Mouse (Mus musculus) ES-E14 (cell line): ENCODE measurements around the gene Asb4. TPM values are rescaled to one million over a fixed set of nuclear protein-coding genes. Genes with fewer than 3 reads are reported as not detected.

Experiments used
- DNase-seq: peaks from one replicate; pipeline ENCODE4 v3.0.0-alpha.2; 2013; ENCODE audit warnings: low read depth, low spot score
- H3K27ac ChIP-seq: 2 replicates; pipeline ENCODE4 v1.5.1; 2012; ENCODE audit warnings: low read depth, mild to moderate bottlenecking, low read length, moderate library complexity, mixed read lengths; ENCODE audit not compliant: poor library complexity, insufficient read depth, severe bottlenecking
- H3K36me3 ChIP-seq: 2 replicates; pipeline ENCODE4 v1.6.1; 2012; ENCODE audit warnings: mild to moderate bottlenecking, low read length, moderate library complexity, mixed read lengths; ENCODE audit not compliant: control insufficient read depth, poor library complexity, insufficient read depth, severe bottlenecking
- H3K4me1 ChIP-seq, 2 experiments: fragments of 150-350 bp in 1 of 2; sonication (generic) in 1 of 2; 2 replicates each; pipeline ENCODE4 v1.6.1; 2012; ENCODE audit warnings: low read length in 2 of 2, mild to moderate bottlenecking in 1 of 2, mixed read lengths in 1 of 2; ENCODE audit not compliant: control insufficient read depth in 2 of 2, insufficient read depth in 2 of 2, poor library complexity in 1 of 2
- H3K4me3 ChIP-seq, 2 experiments: fragments of 150-350 bp in 1 of 2; sonication (generic) in 1 of 2; 2 replicates each; pipeline ENCODE4 v1.5.1; 2012; ENCODE audit warnings: low read length in 2 of 2, low read depth in 1 of 2, mild to moderate bottlenecking in 1 of 2, mixed read lengths in 1 of 2; ENCODE audit not compliant: insufficient read depth in 1 of 2, poor library complexity in 1 of 2, severe bottlenecking in 1 of 2
- H3K9ac ChIP-seq: 2 replicates; pipeline ENCODE4 v1.6.1; 2012; ENCODE audit warnings: low read depth, mild to moderate bottlenecking, low read length, mixed read lengths; ENCODE audit not compliant: poor library complexity, insufficient read depth, severe bottlenecking
- H3K9me3 ChIP-seq: fragments of 150-350 bp; sonication (generic); 2 replicates; pipeline ENCODE4 v1.6.1; 2012; ENCODE audit warnings: low read depth, mild to moderate bottlenecking, low read length; ENCODE audit not compliant: control insufficient read depth, insufficient read depth
- CHD2 ChIP-seq: IDR thresholded peaks from 2 replicates; pipeline ENCODE4 v1.6.1; 2014; ENCODE audit warnings: mild to moderate bottlenecking, low read depth, low read length, inconsistent platforms
- HCFC1 ChIP-seq: IDR thresholded peaks from 2 replicates; pipeline ENCODE4 v1.6.1; 2012; ENCODE audit warnings: low read length, inconsistent platforms, borderline replicate concordance; ENCODE audit not compliant: insufficient read depth
- MAFK ChIP-seq: IDR thresholded peaks from 2 replicates; pipeline ENCODE4 v1.6.1; 2014; ENCODE audit warnings: mild to moderate bottlenecking, low read depth, low read length, inconsistent platforms; ENCODE audit not compliant: insufficient read depth
- ZC3H11A ChIP-seq: IDR thresholded peaks from 2 replicates; pipeline ENCODE4 v1.6.1; 2012; ENCODE audit warnings: low read depth, mild to moderate bottlenecking, inconsistent platforms, low read length, borderline replicate concordance
- ZNF384 ChIP-seq: IDR thresholded peaks from 2 replicates; pipeline ENCODE4 v1.6.1; 2012; ENCODE audit warnings: low read depth, low read length, inconsistent platforms
- in situ Hi-C, 2 experiments: fragments of 600-800 bp; cut with MboI; formaldehyde crosslinking; loops; one replicate each; pipeline ENCODE4 v1.15.1; 2025; ENCODE audit warnings: low sequenced_read_pairs in 2 of 2, inconsistent platforms in 1 of 2; ENCODE audit not compliant: unreplicated experiment in 2 of 2
- total RNA-seq: library from RNA; depleted of rRNA; stranded (reverse); fragments of 300-350 nt; gene quantifications from 2 replicates; pipeline ENCODE4 v1.2.3, GENCODE M21; 2012

The Asb4 gene
- total RNA-seq, 1 experiment: 0.22 TPM

DNA sequence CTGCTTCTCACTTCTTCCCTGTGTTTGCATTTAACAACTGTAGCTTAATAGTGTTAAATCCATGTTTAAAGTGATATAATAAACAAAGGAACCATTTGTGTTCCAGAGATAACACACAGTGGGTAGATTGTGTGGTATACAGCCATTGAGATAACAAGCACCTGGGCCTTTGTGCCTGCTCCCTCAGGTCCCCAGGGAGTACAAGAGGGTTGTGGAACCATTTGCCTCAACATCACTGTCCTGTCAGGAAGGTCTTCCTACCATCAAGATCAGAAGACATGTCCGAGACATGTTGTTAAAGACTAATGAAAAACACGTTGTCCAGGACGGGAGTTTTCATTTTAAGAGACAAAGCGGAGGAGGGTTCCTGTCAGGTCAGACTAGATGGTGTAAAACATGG lies 3.3 kb downstream of the Asb4 start:
- H3K36me3 ChIP-seq: no peaks in the 10 kb centered on the region
- H3K9ac ChIP-seq: no peak overlapping the region
- no peak overlapping the region for H3K27ac ChIP-seq
- TF ChIP-seq ZNF384 (no peak), MAFK (no peak), ZC3H11A (no peak), HCFC1 (no peak), CHD2 (no peak)
- H3K4me3 ChIP-seq: no peak overlapping the region
- H3K4me1 ChIP-seq: peaks cover 0 to 2% of the 10 kb centered on the region in 2 experiments; a peak in 2 of 4 replicates
- in situ Hi-C loops: loop anchor here (25.0 kb wide), 2 partner anchors 274 to 724 kb away; no protein-coding TSS in a partner anchor
- no peak for DNase-seq
- H3K9me3 ChIP-seq: no peaks in the 10 kb centered on the region

DNA sequence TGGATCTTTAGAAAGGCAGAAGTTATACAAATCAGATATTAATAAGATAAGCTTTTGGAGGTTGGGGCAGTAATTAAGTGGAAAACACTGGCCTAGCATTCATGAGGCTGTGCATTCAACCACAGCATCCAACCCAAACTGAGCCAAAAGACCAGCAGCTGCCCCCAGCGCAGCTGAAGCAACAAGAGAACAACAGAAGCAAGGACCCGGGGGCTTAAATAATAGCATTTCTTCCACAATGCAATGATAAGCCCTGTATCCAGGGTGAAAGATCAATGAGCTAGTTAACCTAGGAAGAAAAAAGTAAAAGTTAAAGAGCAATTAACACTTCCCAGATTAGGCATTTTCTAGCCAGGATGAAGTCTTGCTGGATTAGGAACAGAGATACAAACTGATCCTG lies 4.2 kb downstream of the Asb4 start:
- in situ Hi-C loops: loop anchor here (25.0 kb wide), 2 partner anchors 275 to 725 kb away; no protein-coding TSS in a partner anchor
- TF ChIP-seq MAFK (no peak), ZC3H11A (no peak), CHD2 (no peak), ZNF384 (no peak), HCFC1 (no peak)
- Histone ChIP-seq H3K9ac (no peak overlapping the region), H3K4me1 (no peaks in the 10 kb centered on the region; a peak in 1 of 4 replicates), H3K9me3 (no peaks in the 10 kb centered on the region), H3K4me3 (no peak overlapping the region), H3K27ac (no peak overlapping the region), H3K36me3 (no peaks in the 10 kb centered on the region)
- no peak for DNase-seq

DNA sequence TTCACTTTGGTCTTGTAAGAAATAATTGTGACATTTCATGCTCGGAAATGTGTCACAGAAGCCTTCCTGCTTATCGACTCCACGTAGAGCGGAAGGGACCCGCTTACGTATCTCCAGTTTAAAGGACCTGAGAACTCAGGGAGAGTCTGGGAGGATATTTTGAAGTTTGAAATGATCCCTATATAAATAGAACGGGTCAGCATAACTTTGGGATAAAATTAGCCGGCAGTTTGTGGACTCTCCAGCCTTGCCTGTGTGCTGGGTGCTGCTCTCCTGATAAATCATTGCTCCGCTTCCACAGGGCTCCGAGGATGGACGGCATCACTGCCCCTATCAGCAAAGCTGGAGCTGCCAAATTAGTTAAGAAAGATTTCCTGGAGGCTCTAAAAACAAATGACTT lies 7.1 kb downstream of the Asb4 start:
- no peaks in the 10 kb centered on the region for H3K9me3 ChIP-seq
- no peak overlapping the region for H3K4me3 ChIP-seq
- TF ChIP-seq ZC3H11A (no peak), MAFK (no peak), ZNF384 (no peak), CHD2 (no peak), HCFC1 (no peak)
- H3K36me3 ChIP-seq: no peaks in the 10 kb centered on the region
- H3K9ac ChIP-seq: no peak overlapping the region
- no peak overlapping the region for H3K27ac ChIP-seq
- DNase-seq: no peak
- in situ Hi-C loops: loop anchor here (25.0 kb wide), 2 partner anchors 278 to 728 kb away; no protein-coding TSS in a partner anchor
- H3K4me1 ChIP-seq: no peaks in the 10 kb centered on the region

DNA sequence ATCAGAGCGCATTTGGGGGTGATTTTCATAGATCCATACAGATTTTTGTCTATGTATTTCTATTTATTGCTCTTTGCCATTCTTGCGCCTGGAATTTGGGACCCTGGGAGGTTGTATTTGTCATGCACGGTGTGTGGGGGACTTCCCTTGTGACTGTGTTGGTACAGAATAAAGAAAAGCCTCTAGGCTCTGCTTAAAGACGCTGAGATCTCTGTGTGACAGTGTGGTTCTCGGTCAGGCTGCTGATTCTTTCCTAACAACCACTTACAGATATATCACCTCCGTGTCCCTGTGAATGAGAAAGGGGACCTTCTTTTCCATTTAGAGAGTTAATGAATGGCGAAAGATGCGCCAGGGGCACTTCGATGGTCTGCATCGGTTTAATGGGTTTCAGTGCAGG lies 7.8 kb downstream of the Asb4 start:
- no peak for DNase-seq
- H3K36me3 ChIP-seq: no peaks in the 10 kb centered on the region
- TF ChIP-seq CHD2 (no peak), HCFC1 (no peak), ZNF384 (no peak), ZC3H11A (no peak), MAFK (no peak)
- in situ Hi-C loops: loop anchor here (25.0 kb wide), 2 partner anchors 279 to 729 kb away; no protein-coding TSS in a partner anchor
- no peaks in the 10 kb centered on the region for H3K4me1 ChIP-seq
- H3K9me3 ChIP-seq: no peaks in the 10 kb centered on the region
- no peak overlapping the region for H3K4me3 ChIP-seq
- no peak overlapping the region for H3K27ac ChIP-seq
- no peak overlapping the region for H3K9ac ChIP-seq

DNA sequence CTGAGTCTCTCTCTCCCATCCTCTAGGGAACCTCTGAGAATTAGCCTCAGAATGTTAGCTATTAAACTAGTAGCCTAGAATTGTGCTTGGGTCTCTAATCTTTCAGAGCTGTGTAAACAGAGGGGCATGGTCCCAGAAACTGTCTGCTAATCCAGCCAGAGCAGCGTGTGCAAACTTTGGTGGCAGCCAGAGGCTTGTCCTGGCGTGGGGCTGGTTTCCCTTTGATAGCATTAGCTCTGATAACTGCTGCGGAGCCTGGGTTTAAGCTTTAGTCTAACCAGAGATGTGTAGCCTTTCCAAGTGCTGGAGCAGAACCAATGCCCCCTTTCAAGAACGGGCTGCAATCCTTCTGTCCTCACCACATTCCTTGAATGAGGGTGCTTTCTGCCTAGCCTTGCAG lies 11.8 kb downstream of the Asb4 start:
- no peak overlapping the region for H3K4me3 ChIP-seq
- H3K9ac ChIP-seq: no peak overlapping the region

More for the DNA sequence above, 11.8 kb downstream of the Asb4 start:
- TF ChIP-seq ZNF384 (no peak), ZC3H11A (no peak), CHD2 (no peak)
- H3K9me3 ChIP-seq: no peaks in the 10 kb centered on the region
- DNase-seq: no peak
- no peaks in the 10 kb centered on the region for H3K4me1 ChIP-seq
- no peak overlapping the region for H3K27ac ChIP-seq
- no peaks in the 10 kb centered on the region for H3K36me3 ChIP-seq
- in situ Hi-C loops: loop anchor here (25.0 kb wide), 2 partner anchors 283 to 733 kb away; no protein-coding TSS in a partner anchor
